Comparison of ENCODE assay signal across 9 mouse cellular contexts in genomic region chr2:128245544-128245943, GRCm38 (mm10).
DNase-seq lines count a peak whose midpoint lies in the region; ATAC-seq and TF ChIP-seq lines count a peak whose summit lies in the region.
"Had no signal": no experiment of that assay in that cellular context is flagged by ENCODE, and none has a peak within 500 bp of the region (broad histone marks: within the 10 kb centered on the region; RNA-seq: fewer than 3 reads in every experiment).

No protein-coding gene starts in this region.

- no peak overlapping the region for H3K4me2 ChIP-seq in forebrain, postnatal 0 days (ENCODE audit: low read depth)
- no peak overlapping the region for H3K4me2 ChIP-seq in heart, postnatal 0 days (ENCODE audit: low read depth, low read length)

- no peaks in the 10 kb centered on the region for H3K27me3 ChIP-seq in forebrain, postnatal 0 days (ENCODE audit: insufficient read depth, low read length)
- no peaks in the 10 kb centered on the region for H3K27me3 ChIP-seq in heart, postnatal 0 days (ENCODE audit: control insufficient read depth, insufficient read depth, low read length)

- no peak overlapping the region for H3K4me3 ChIP-seq in forebrain, postnatal 0 days (ENCODE audit: low read depth, low read length)
- H3K4me3 ChIP-seq in heart, postnatal 0 days (ENCODE audit: low read depth, low read length) = no peak overlapping the region
- H3K4me3 ChIP-seq: myocyte had no signal

- ATAC-seq in forebrain, postnatal 0 days = peak; percentile 90
- peak; percentile 88 for ATAC-seq in heart, postnatal 0 days (ENCODE audit: insufficient read depth, low read depth)
- ATAC-seq in megakaryocyte-erythroid progenitor cell, adult 5-6 weeks (replicated peaks; ENCODE audit: low FRiP score, low TSS enrichment, poor library complexity, severe bottlenecking) = no peak

- 48% methylated on average over 10 of the region's 10 CpGs for WGBS in forebrain, postnatal 0 days
- WGBS in heart, postnatal 0 days = 20% methylated on average over 10 of the region's 10 CpGs

- peak; percentile 72 for DNase-seq in Muller cell, postnatal 12 days (ENCODE audit: inconsistent ontology term)
- DNase-seq in adrenal gland, postnatal 10 days = peak; percentile 88
- peak; percentile 65 for DNase-seq in forebrain, postnatal 0 days
- DNase-seq in heart, postnatal 0 days (ENCODE audit: low spot score) = peak; percentile 81
- DNase-seq in left cerebral cortex, postnatal 14 days (ENCODE audit: low spot score in 2 of 2) = peak; percentile 15 to 22
- DNase-seq in right cerebral cortex, postnatal 25 days = peak; percentile 11
- no peak for DNase-seq in thymus, postnatal 14 days

- intact Hi-C loops in left cerebral cortex, postnatal 14 days (cut with DNase I) = no loop called here

- peak; percentile 35 for TF ChIP-seq CTCF in forebrain, postnatal 0 days (IDR thresholded peaks at IDR 0.05; ENCODE audit: low read depth)
- TF ChIP-seq CTCF in heart, postnatal 0 days (IDR thresholded peaks at IDR 0.05; ENCODE audit: low read depth) = peak; percentile 47

- H3K9ac ChIP-seq in forebrain, postnatal 0 days = no peak overlapping the region
- no peak overlapping the region for H3K9ac ChIP-seq in heart, postnatal 0 days (replicated peaks; ENCODE audit: low read depth, low read length)

- H3K4me1 ChIP-seq in forebrain, postnatal 0 days (ENCODE audit: insufficient read depth) = no peaks in the 10 kb centered on the region
- H3K4me1 ChIP-seq in heart, postnatal 0 days (ENCODE audit: control insufficient read depth, insufficient read depth) = peaks cover 16% of the 10 kb centered on the region; the same call in 1 of the 2 replicates

- H3K27ac ChIP-seq in forebrain, postnatal 0 days (ENCODE audit: low read depth, low read length) = no peak overlapping the region
- H3K27ac ChIP-seq in heart, postnatal 0 days (ENCODE audit: low read depth) = peak overlapping the region; percentile 54

- no peaks in the 10 kb centered on the region for H3K36me3 ChIP-seq in forebrain, postnatal 0 days (ENCODE audit: insufficient read depth)
- no peaks in the 10 kb centered on the region for H3K36me3 ChIP-seq in heart, postnatal 0 days (replicated peaks; ENCODE audit: control insufficient read depth, insufficient read depth, low read length)

- no peak for TF ChIP-seq EP300 in heart, postnatal 0 days (IDR thresholded peaks at IDR 0.05; ENCODE audit: low read depth)

- no peaks in the 10 kb centered on the region for H3K9me3 ChIP-seq in forebrain, postnatal 0 days (ENCODE audit: low read length)
- H3K9me3 ChIP-seq in heart, postnatal 0 days (replicated peaks; ENCODE audit: control insufficient read depth, low read length) = no peaks in the 10 kb centered on the region
